Comparison of ENCODE assay signal across 20 mouse cellular contexts in genomic region chr14:112475541-112475940, GRCm38 (mm10).
DNase-seq lines count a peak whose midpoint lies in the region; TF ChIP-seq lines count a peak whose summit lies in the region.
"Had no signal": no experiment of that assay in that cellular context is flagged by ENCODE, and none has a peak within 500 bp of the region (broad histone marks: within the 10 kb centered on the region; RNA-seq: fewer than 3 reads in every experiment).

No protein-coding gene starts in this region.

- H3K36me3 ChIP-seq in ES-E14 (ENCODE audit: control insufficient read depth, insufficient read depth, low read length, poor library complexity, severe bottlenecking), result no peaks in the 10 kb centered on the region
- H3K36me3 ChIP-seq in hindbrain, embryonic 10.5 days, result no peaks in the 10 kb centered on the region
- H3K36me3 ChIP-seq: embryonic facial prominence, embryonic 10.5 days; embryonic facial prominence, embryonic 12.5 days; forebrain, embryonic 15.5 days had no signal

- no peak overlapping the region for H3K4me3 ChIP-seq in ES-E14 (ENCODE audit: insufficient read depth in 1 of 2, low read depth in 1 of 2, low read length in 2 of 2, poor library complexity in 1 of 2, severe bottlenecking in 1 of 2)
- no peak overlapping the region for H3K4me3 ChIP-seq in hindbrain, embryonic 10.5 days
- H3K4me3 ChIP-seq: embryonic facial prominence, embryonic 10.5 days; embryonic facial prominence, embryonic 12.5 days; forebrain, embryonic 13.5 days; forebrain, embryonic 15.5 days had no signal

- no peak overlapping the region for H3K9ac ChIP-seq in ES-E14 (ENCODE audit: insufficient read depth, low read depth, low read length, poor library complexity, severe bottlenecking)
- H3K9ac ChIP-seq: embryonic facial prominence, embryonic 12.5 days; forebrain, embryonic 13.5 days; forebrain, embryonic 15.5 days; forebrain, postnatal 0 days had no signal

- H3K4me1 ChIP-seq in ES-E14 (ENCODE audit: control insufficient read depth in 2 of 2, insufficient read depth in 2 of 2, low read length in 2 of 2, poor library complexity in 1 of 2), result no peaks in the 10 kb centered on the region; a peak in 1 of 4 replicates
- no peaks in the 10 kb centered on the region for H3K4me1 ChIP-seq in hindbrain, embryonic 10.5 days (replicated peaks)
- H3K4me1 ChIP-seq: embryonic facial prominence, embryonic 10.5 days; embryonic facial prominence, embryonic 12.5 days; forebrain, embryonic 13.5 days; forebrain, embryonic 15.5 days had no signal

- no peaks in the 10 kb centered on the region for H3K9me3 ChIP-seq in ES-E14 (ENCODE audit: control insufficient read depth, insufficient read depth, low read depth, low read length)
- H3K9me3 ChIP-seq in hindbrain, embryonic 10.5 days, result no peaks in the 10 kb centered on the region
- H3K9me3 ChIP-seq: embryonic facial prominence, embryonic 10.5 days; embryonic facial prominence, embryonic 12.5 days; forebrain, embryonic 13.5 days; forebrain, embryonic 15.5 days had no signal

- no peak overlapping the region for H3K27ac ChIP-seq in ES-E14 (ENCODE audit: insufficient read depth, low read depth, low read length, poor library complexity, severe bottlenecking)
- no peak overlapping the region for H3K27ac ChIP-seq in hindbrain, embryonic 10.5 days
- H3K27ac ChIP-seq: embryonic facial prominence, embryonic 10.5 days; embryonic facial prominence, embryonic 12.5 days; forebrain, embryonic 13.5 days; forebrain, embryonic 15.5 days had no signal

- in situ Hi-C loops in ES-E14 (cut with MboI; ENCODE audit: low sequenced_read_pairs in 2 of 2, unreplicated experiment in 2 of 2), result no loop called here

- H3K27me3 ChIP-seq in hindbrain, embryonic 10.5 days (ENCODE audit: insufficient read depth, poor library complexity, severe bottlenecking), result no peaks in the 10 kb centered on the region
- H3K27me3 ChIP-seq: embryonic facial prominence, embryonic 12.5 days; forebrain, embryonic 13.5 days; forebrain, embryonic 15.5 days; Patski had no signal

- DNase-seq in ES-E14 (ENCODE audit: low read depth, low spot score) (peak; percentile 4), R1 (ENCODE audit: low read depth, low spot score) (peak; percentile 76)
- no peak for DNase-seq in urinary bladder, postnatal 10 days (ENCODE audit: low spot score)
- DNase-seq in hindbrain, embryonic 10.5 days (ENCODE audit: low spot score), result no peak
- no peak for DNase-seq in spleen, adult 12 weeks (ENCODE audit: low spot score)
- DNase-seq: adrenal gland, adult 8-10 months; adrenal gland, postnatal 14 days; adrenal gland, postnatal 36 days; cerebellum, adult 11 months; cerebellum, adult 18-20 months; cerebellum, adult 8-10 months; cerebellum, adult 9-11 months; cerebellum, postnatal 14 days; cerebellum, postnatal 36 days; forebrain, postnatal 0 days had no signal

- WGBS in hindbrain, embryonic 10.5 days, result 86% methylated on average over 1 of the region's 1 CpGs

TF ChIP-seq in ES-E14, 5 proteins besides CTCF, POLR2A, EP300 and RAD21:
- TF ChIP-seq MAFK (IDR thresholded peaks at IDR 0.05; ENCODE audit: insufficient read depth, low read depth, low read length) (no peak), ZNF384 (IDR thresholded peaks at IDR 0.05; ENCODE audit: low read depth, low read length) (no peak), HCFC1 (IDR thresholded peaks at IDR 0.05; ENCODE audit: borderline replicate concordance, insufficient read depth, low read length) (no peak), CHD2 (IDR thresholded peaks at IDR 0.05; ENCODE audit: low read depth, low read length) (no peak), ZC3H11A (IDR thresholded peaks at IDR 0.05; ENCODE audit: borderline replicate concordance, low read depth, low read length) (no peak)

Comparison
In these comparisons a context has a peak if more than half of its experiments do, and no peak if none do; other contexts are left out.
1. DNase-seq: peak in ES-E14 (single experiment) and R1 (single experiment); none in urinary bladder, postnatal 10 days (single experiment), hindbrain, embryonic 10.5 days (single experiment) and spleen, adult 12 weeks (single experiment).